Mouse (Mus musculus): ENCODE data around the gene Pax5. TPM values are rescaled to one million over a fixed set of nuclear protein-coding genes. Genes with fewer than 3 reads are reported as not detected.

The Pax5 gene
- polyA plus RNA-seq, 1 experiment: 6.3 TPM

- no peaks in the 10 kb centered on the region for H3K36me3 ChIP-seq (ENCODE audit: control insufficient read depth, insufficient read depth, low read length)
- TF ChIP-seq CTCF (IDR thresholded peaks at IDR 0.05; ENCODE audit: extremely low read depth, insufficient read length, insufficient replicate concordance, low read depth, low read length) (no peak), POLR2A (IDR thresholded peaks at IDR 0.05; ENCODE audit: low read depth, low read length) (no peak)
- no peaks in the 10 kb centered on the region for H3K4me1 ChIP-seq (ENCODE audit: control insufficient read depth, insufficient read depth, insufficient read length, low read length)
- no peaks in the 10 kb centered on the region for H3K27me3 ChIP-seq (ENCODE audit: control insufficient read depth, insufficient read depth, low read length)
- 35% methylated on average over 1 of the region's 1 CpGs for WGBS
- no peak overlapping the region for H3K27ac ChIP-seq (ENCODE audit: insufficient read depth, low read depth, low read length)
- H3K4me3 ChIP-seq (ENCODE audit: low read depth, low read length): no peak overlapping the region
Observed at GRCm38 (mm10) chr4:44544495-44544894, 165.8 kb downstream of the Pax5 start.

DNA sequence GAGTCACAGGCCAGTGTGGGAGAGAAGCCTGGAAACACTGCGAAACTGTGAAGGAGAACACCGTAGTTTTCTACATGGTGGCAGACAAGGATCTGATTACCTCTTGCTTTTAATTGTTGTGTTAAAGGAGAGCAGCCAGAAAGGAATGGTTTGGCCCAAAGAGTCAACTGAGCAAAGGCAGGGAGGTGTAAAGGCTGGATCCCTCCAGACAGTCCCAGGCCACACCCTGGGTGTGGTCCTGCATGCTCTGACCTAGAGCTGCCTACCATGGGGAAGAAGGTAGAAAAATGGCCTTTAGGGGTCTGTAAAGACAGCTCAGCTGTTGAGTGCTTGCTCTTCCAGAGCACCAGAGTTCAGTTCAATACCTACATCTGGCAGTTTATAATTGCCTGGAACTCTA, 166.4 kb downstream of the Pax5 start:
- WGBS: 93% methylated on average over 2 of the region's 2 CpGs
- no peaks in the 10 kb centered on the region for H3K27me3 ChIP-seq (ENCODE audit: control insufficient read depth, insufficient read depth, low read length)

GRCm38 (mm10) chr4:44542101-44542500, 168.2 kb downstream of the Pax5 start:
- TF ChIP-seq CTCF (IDR thresholded peaks at IDR 0.05; ENCODE audit: extremely low read depth, insufficient read length, insufficient replicate concordance, low read depth, low read length) (no peak), POLR2A (IDR thresholded peaks at IDR 0.05; ENCODE audit: low read depth, low read length) (no peak)
- H3K4me1 ChIP-seq (ENCODE audit: control insufficient read depth, insufficient read depth, insufficient read length, low read length): no peaks in the 10 kb centered on the region
- H3K27me3 ChIP-seq (ENCODE audit: control insufficient read depth, insufficient read depth, low read length): no peaks in the 10 kb centered on the region
- no peaks in the 10 kb centered on the region for H3K36me3 ChIP-seq (ENCODE audit: control insufficient read depth, insufficient read depth, low read length)
- WGBS: 75% methylated on average over 3 of the region's 3 CpGs
- no peak overlapping the region for H3K4me3 ChIP-seq (ENCODE audit: low read depth, low read length)
- H3K27ac ChIP-seq (ENCODE audit: insufficient read depth, low read depth, low read length): no peak overlapping the region

More for the DNA sequence above, 166.4 kb downstream of the Pax5 start:
- no peak overlapping the region for H3K27ac ChIP-seq (ENCODE audit: insufficient read depth, low read depth, low read length)
- H3K4me1 ChIP-seq (ENCODE audit: control insufficient read depth, insufficient read depth, insufficient read length, low read length): no peaks in the 10 kb centered on the region
- TF ChIP-seq POLR2A (IDR thresholded peaks at IDR 0.05; ENCODE audit: low read depth, low read length): no peak
- no peak for TF ChIP-seq CTCF (IDR thresholded peaks at IDR 0.05; ENCODE audit: extremely low read depth, insufficient read length, insufficient replicate concordance, low read depth, low read length)
- no peaks in the 10 kb centered on the region for H3K36me3 ChIP-seq (ENCODE audit: control insufficient read depth, insufficient read depth, low read length)
- no peak overlapping the region for H3K4me3 ChIP-seq (ENCODE audit: low read depth, low read length)

- Histone ChIP-seq H3K4me1 (ENCODE audit: control insufficient read depth, insufficient read depth, insufficient read length, low read length) (no peaks in the 10 kb centered on the region), H3K4me3 (ENCODE audit: low read depth, low read length) (no peak overlapping the region), H3K36me3 (ENCODE audit: control insufficient read depth, insufficient read depth, low read length) (no peaks in the 10 kb centered on the region), H3K27ac (ENCODE audit: insufficient read depth, low read depth, low read length) (no peak overlapping the region), H3K27me3 (ENCODE audit: control insufficient read depth, insufficient read depth, low read length) (no peaks in the 10 kb centered on the region)
- WGBS: 43% methylated on average over 5 of the region's 5 CpGs
- TF ChIP-seq CTCF (IDR thresholded peaks at IDR 0.05; ENCODE audit: extremely low read depth, insufficient read length, insufficient replicate concordance, low read depth, low read length): no peak
- no peak for TF ChIP-seq POLR2A (IDR thresholded peaks at IDR 0.05; ENCODE audit: low read depth, low read length)
Observed at GRCm38 (mm10) chr4:44538488-44538887, 171.8 kb downstream of the Pax5 start.

- Histone ChIP-seq H3K4me3 (ENCODE audit: low read depth, low read length) (no peak overlapping the region), H3K4me1 (ENCODE audit: control insufficient read depth, insufficient read depth, insufficient read length, low read length) (no peaks in the 10 kb centered on the region), H3K27ac (ENCODE audit: insufficient read depth, low read depth, low read length) (no peak overlapping the region), H3K27me3 (ENCODE audit: control insufficient read depth, insufficient read depth, low read length) (no peaks in the 10 kb centered on the region), H3K36me3 (ENCODE audit: control insufficient read depth, insufficient read depth, low read length) (no peaks in the 10 kb centered on the region)
- TF ChIP-seq CTCF (IDR thresholded peaks at IDR 0.05; ENCODE audit: extremely low read depth, insufficient read length, insufficient replicate concordance, low read depth, low read length): no peak
- no peak for TF ChIP-seq POLR2A (IDR thresholded peaks at IDR 0.05; ENCODE audit: low read depth, low read length)
- 75% methylated on average over 4 of the region's 4 CpGs for WGBS
Observed at GRCm38 (mm10) chr4:44536794-44537193, 173.5 kb downstream of the Pax5 start.

DNA sequence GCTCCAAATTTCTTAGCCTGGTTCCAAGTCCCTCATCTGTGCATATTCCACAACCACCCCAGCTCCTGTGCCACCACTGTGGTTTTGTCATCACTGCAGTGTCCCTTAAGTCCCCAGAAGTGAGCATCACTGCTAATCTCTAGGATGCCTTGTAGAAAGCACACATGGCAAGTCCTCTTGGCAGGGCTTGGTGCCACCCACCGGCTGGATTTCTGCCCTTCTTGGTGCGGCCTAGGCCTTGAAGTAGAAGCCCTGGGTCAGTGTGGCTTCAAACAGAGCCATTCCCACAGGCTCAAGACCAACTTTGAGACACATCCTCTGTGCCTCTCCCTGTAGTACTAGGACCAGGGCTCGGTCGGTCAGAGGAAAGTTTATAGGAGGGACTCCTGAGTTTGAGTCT, 174.6 kb downstream of the Pax5 start:
- 81% methylated on average over 4 of the region's 4 CpGs for WGBS
- H3K27ac ChIP-seq (ENCODE audit: insufficient read depth, low read depth, low read length): no peak overlapping the region
- TF ChIP-seq CTCF (IDR thresholded peaks at IDR 0.05; ENCODE audit: extremely low read depth, insufficient read length, insufficient replicate concordance, low read depth, low read length) (no peak), POLR2A (IDR thresholded peaks at IDR 0.05; ENCODE audit: low read depth, low read length) (no peak)
- no peaks in the 10 kb centered on the region for H3K4me1 ChIP-seq (ENCODE audit: control insufficient read depth, insufficient read depth, insufficient read length, low read length)
- no peak overlapping the region for H3K4me3 ChIP-seq (ENCODE audit: low read depth, low read length)
- no peaks in the 10 kb centered on the region for H3K27me3 ChIP-seq (ENCODE audit: control insufficient read depth, insufficient read depth, low read length)
- no peaks in the 10 kb centered on the region for H3K36me3 ChIP-seq (ENCODE audit: control insufficient read depth, insufficient read depth, low read length)

DNA sequence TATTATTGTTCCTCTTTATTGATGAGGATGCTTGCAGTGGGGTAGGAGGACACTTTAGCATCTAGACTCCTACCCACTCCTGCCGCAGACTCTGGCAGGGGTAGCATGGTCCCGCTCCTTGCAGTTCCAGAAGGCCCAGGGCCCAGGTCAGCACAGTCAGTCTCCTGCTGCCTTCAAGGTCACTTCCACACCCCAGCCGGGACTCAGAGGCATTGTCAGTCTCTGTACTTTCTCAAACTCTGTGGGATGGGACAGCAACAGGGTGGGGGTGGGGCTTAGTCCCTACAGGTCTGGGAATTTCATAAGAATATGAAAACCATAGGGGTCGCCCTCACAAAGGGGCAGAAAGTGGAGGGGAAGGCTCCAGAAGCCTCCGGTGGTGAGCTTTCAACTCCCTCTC, 177.0 kb downstream of the Pax5 start:
- WGBS: 65% methylated on average over 5 of the region's 5 CpGs
- Histone ChIP-seq H3K4me3 (ENCODE audit: low read depth, low read length) (no peak overlapping the region), H3K36me3 (ENCODE audit: control insufficient read depth, insufficient read depth, low read length) (no peaks in the 10 kb centered on the region), H3K4me1 (ENCODE audit: control insufficient read depth, insufficient read depth, insufficient read length, low read length) (no peaks in the 10 kb centered on the region), H3K27ac (ENCODE audit: insufficient read depth, low read depth, low read length) (no peak overlapping the region), H3K27me3 (ENCODE audit: control insufficient read depth, insufficient read depth, low read length) (no peaks in the 10 kb centered on the region)
- TF ChIP-seq POLR2A (IDR thresholded peaks at IDR 0.05; ENCODE audit: low read depth, low read length): no peak
- TF ChIP-seq CTCF (IDR thresholded peaks at IDR 0.05; ENCODE audit: extremely low read depth, insufficient read length, insufficient replicate concordance, low read depth, low read length): no peak

DNA sequence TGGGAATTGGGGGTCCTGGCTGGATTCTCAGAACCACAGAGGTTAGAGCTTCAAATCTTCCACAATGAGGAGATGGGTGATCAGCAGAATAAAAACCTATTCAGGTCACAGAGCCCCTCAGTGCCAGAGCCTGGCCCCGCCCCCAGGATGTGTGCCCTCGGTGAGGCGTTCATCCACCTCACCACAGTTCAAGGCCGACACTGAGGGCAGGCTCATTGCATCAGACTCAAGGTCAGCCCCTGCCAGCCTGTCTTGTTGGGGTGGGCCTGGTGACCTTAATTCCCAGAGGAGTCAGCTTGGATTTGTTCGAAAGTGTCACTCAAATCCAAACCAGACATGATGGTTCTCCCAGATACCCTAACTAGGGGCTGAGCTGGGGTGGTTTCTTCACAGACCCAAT, 177.6 kb downstream of the Pax5 start:
- Histone ChIP-seq H3K4me3 (ENCODE audit: low read depth, low read length) (no peak overlapping the region), H3K4me1 (ENCODE audit: control insufficient read depth, insufficient read depth, insufficient read length, low read length) (no peaks in the 10 kb centered on the region), H3K27me3 (ENCODE audit: control insufficient read depth, insufficient read depth, low read length) (no peaks in the 10 kb centered on the region), H3K36me3 (ENCODE audit: control insufficient read depth, insufficient read depth, low read length) (no peaks in the 10 kb centered on the region), H3K27ac (ENCODE audit: insufficient read depth, low read depth, low read length) (no peak overlapping the region)
- no peak for TF ChIP-seq POLR2A (IDR thresholded peaks at IDR 0.05; ENCODE audit: low read depth, low read length)
- no peak for TF ChIP-seq CTCF (IDR thresholded peaks at IDR 0.05; ENCODE audit: extremely low read depth, insufficient read length, insufficient replicate concordance, low read depth, low read length)
- 61% methylated on average over 5 of the region's 5 CpGs for WGBS

All from small intestine, adult 2 months (tissue).